In genomic region chr17:45594195-45594594, GRCm38 (mm10) we compare ENCODE assay signal across 8 mouse cellular contexts. TPM values are rescaled to one million over a fixed set of nuclear protein-coding genes. Genes with fewer than 3 reads are reported as not detected.
DNase-seq lines count a peak whose midpoint lies in the region; ATAC-seq and TF ChIP-seq lines count a peak whose summit lies in the region.

No protein-coding gene starts in this region.

- no peak overlapping the region for H3K9ac ChIP-seq in stomach, postnatal 0 days (ENCODE audit: low read length)

- H3K4me1 ChIP-seq in erythroblast, embryonic 14.5 days (ENCODE audit: control insufficient read depth): peaks cover 94% of the 10 kb centered on the region
- H3K4me1 ChIP-seq in stomach, postnatal 0 days (replicated peaks; ENCODE audit: control insufficient read depth, insufficient read depth): peaks cover 22% of the 10 kb centered on the region

- DNase-seq in thymus, postnatal 4 days: peak; percentile 10
- DNase-seq in thymus, adult 18-20 months: no peak
- peak; percentile 63 for DNase-seq in liver
- no peak for DNase-seq in stomach, postnatal 0 days (ENCODE audit: low spot score)
- no peak for DNase-seq in urinary bladder, postnatal 10 days (ENCODE audit: low spot score)
- no peak for DNase-seq in gastrocnemius, postnatal 25 days

- no peak for TF ChIP-seq CTCF in stomach, postnatal 0 days (IDR thresholded peaks at IDR 0.05; ENCODE audit: low read depth)

- H3K27me3 ChIP-seq in erythroblast, embryonic 14.5 days (ENCODE audit: control insufficient read depth): no peaks in the 10 kb centered on the region; the same call in 1 of the 2 replicates
- no peaks in the 10 kb centered on the region for H3K27me3 ChIP-seq in stomach, postnatal 0 days (ENCODE audit: control insufficient read depth, insufficient read depth, low read length)

- H3K4me3 ChIP-seq in erythroblast, embryonic 14.5 days (replicated peaks): peak overlapping the region; percentile 100
- peak overlapping the region; percentile 58 for H3K4me3 ChIP-seq in stomach, postnatal 0 days (ENCODE audit: low read depth, low read length)

- WGBS in stomach, postnatal 0 days: 43% methylated on average over 8 of the region's 8 CpGs

- peak overlapping the region; percentile 96 for H3K4me2 ChIP-seq in stomach, postnatal 0 days (replicated peaks; ENCODE audit: low read depth)

- no peak for ATAC-seq in erythroblast, adult 5-6 weeks (replicated peaks; ENCODE audit: low FRiP score, poor library complexity, severe bottlenecking)
- ATAC-seq in stomach, postnatal 0 days (ENCODE audit: low FRiP score, low TSS enrichment): no peak

- no peak for TF ChIP-seq EP300 in stomach, postnatal 0 days (optimal IDR thresholded peaks at IDR 0.05)

- H3K27ac ChIP-seq in stomach, postnatal 0 days (replicated peaks): no peak overlapping the region

- H3K36me3 ChIP-seq in erythroblast, embryonic 14.5 days (ENCODE audit: control insufficient read depth): peaks cover 51% of the 10 kb centered on the region
- peaks cover 6% of the 10 kb centered on the region for H3K36me3 ChIP-seq in stomach, postnatal 0 days (ENCODE audit: control insufficient read depth, insufficient read depth, low read length)

- 0 out of 2 replicates have a peak, but pooled peaks cover under 1% of the 10 kb centered on the region for H3K9me3 ChIP-seq in erythroblast, embryonic 14.5 days (ENCODE audit: control insufficient read depth, low read length)
- H3K9me3 ChIP-seq in stomach, postnatal 0 days (ENCODE audit: control insufficient read depth, low read length): no peaks in the 10 kb centered on the region

RNA-seq across cellular contexts. Expression of gene Slc29a1, which starts 5.2 kb away (rescaled TPM):
- polyA plus RNA-seq in erythroblast, embryonic 14.5 days (2012): 77.5 and 78.0 TPM in 2 replicates
- 15.9 and 34.5 TPM in 2 replicates for total RNA-seq in erythroblast, adult 5-6 weeks (2015; ENCODE audit: low replicate concordance)
- 32.9 and 46.5 TPM in 2 replicates for total RNA-seq in erythroblast, adult 5-6 weeks (2017; ENCODE audit: low replicate concordance)
- 49.4 and 55.3 TPM in 2 replicates for polyA plus RNA-seq in stomach, postnatal 0 days (2015; fragmentation: Nextera tagmentation; extraction: Ambion mirVana)
- 10 to 100 TPM; 41.4 to 42.2 TPM for total RNA-seq in gastrocnemius, postnatal 25 days (2021)

RNA-seq across cellular contexts. Expression of gene Mymx, which starts 7.7 kb away (rescaled TPM):
- polyA plus RNA-seq in erythroblast, embryonic 14.5 days (2012): 0.44 TPM in 1 of 2 replicates, not detected in the other
- total RNA-seq in erythroblast, adult 5-6 weeks (2015; ENCODE audit: low replicate concordance): not detected in 2 replicates
- total RNA-seq in erythroblast, adult 5-6 weeks (2017; ENCODE audit: low replicate concordance): not detected in 2 replicates
- polyA plus RNA-seq in stomach, postnatal 0 days (2015; fragmentation: Nextera tagmentation; extraction: Ambion mirVana): 1.2 and 1.5 TPM in 2 replicates
- total RNA-seq in gastrocnemius, postnatal 25 days (2021): 1 to 10 TPM in 1 of 2 experiments, under 1 TPM in 1; 0.36 to 1.4 TPM

RNA-seq across cellular contexts. Expression of gene Hsp90ab1, which starts 21.1 kb away (rescaled TPM):
- polyA plus RNA-seq in erythroblast, embryonic 14.5 days (2012): 36.9 and 62.9 TPM in 2 replicates
- total RNA-seq in erythroblast, adult 5-6 weeks (2015; ENCODE audit: low replicate concordance): 192 and 222 TPM in 2 replicates
- 246 and 293 TPM in 2 replicates for total RNA-seq in erythroblast, adult 5-6 weeks (2017; ENCODE audit: low replicate concordance)
- polyA plus RNA-seq in stomach, postnatal 0 days (2015; fragmentation: Nextera tagmentation; extraction: Ambion mirVana): 715 and 750 TPM in 2 replicates
- total RNA-seq in gastrocnemius, postnatal 25 days (2021): 100 to 1,000 TPM; 839 to 859 TPM

RNA-seq across cellular contexts. Expression of gene Slc35b2, which starts 30.5 kb away (rescaled TPM):
- 1.7 TPM in 2 replicates for polyA plus RNA-seq in erythroblast, embryonic 14.5 days (2012)
- 16.5 and 25.2 TPM in 2 replicates for total RNA-seq in erythroblast, adult 5-6 weeks (2015; ENCODE audit: low replicate concordance)
- total RNA-seq in erythroblast, adult 5-6 weeks (2017; ENCODE audit: low replicate concordance): 2.2 and 21.7 TPM in 2 replicates
- polyA plus RNA-seq in stomach, postnatal 0 days (2015; fragmentation: Nextera tagmentation; extraction: Ambion mirVana): 72.7 and 76.8 TPM in 2 replicates
- 10 to 100 TPM; 17.5 to 21.5 TPM for total RNA-seq in gastrocnemius, postnatal 25 days (2021)

RNA-seq across cellular contexts. Expression of gene Nfkbie, which starts 38.7 kb away (rescaled TPM):
- 0.02 and 0.06 TPM in 2 replicates for polyA plus RNA-seq in erythroblast, embryonic 14.5 days (2012)
- 1.5 and 1.7 TPM in 2 replicates for total RNA-seq in erythroblast, adult 5-6 weeks (2015; ENCODE audit: low replicate concordance)
- 1.1 and 1.5 TPM in 2 replicates for total RNA-seq in erythroblast, adult 5-6 weeks (2017; ENCODE audit: low replicate concordance)
- polyA plus RNA-seq in stomach, postnatal 0 days (2015; fragmentation: Nextera tagmentation; extraction: Ambion mirVana): 1.6 and 2.0 TPM in 2 replicates
- under 1 TPM; 0.48 to 0.69 TPM for total RNA-seq in gastrocnemius, postnatal 25 days (2021)

Comparison
In these comparisons a context has a peak if more than half of its experiments do, and no peak if none do; other contexts are left out.
1. DNase-seq: peak in thymus, postnatal 4 days (single experiment) and liver (single experiment); none in thymus, adult 18-20 months (0 of 2), stomach, postnatal 0 days (single experiment), urinary bladder, postnatal 10 days (single experiment) and gastrocnemius, postnatal 25 days (single experiment).